Mouse (Mus musculus) liver, adult 2 months (tissue): Measurements from ENCODE around the gene Zswim7. TPM values are rescaled to one million over a fixed set of nuclear protein-coding genes. Genes with fewer than 3 reads are reported as not detected.
"Not testable (repeated sequence)": the region's sequence is repeated elsewhere in the genome, so short reads cannot be mapped to it uniquely, and the experiment has no call there.

Source experiments
- DNase-seq: peaks from one replicate; pipeline ENCODE4 v3.0.0-alpha.2; 2011; ENCODE audit warnings: low read depth, low spot score; ENCODE audit errors: extremely low read depth
- H3K27ac ChIP-seq: fragments of 200-500 bp; replicated peaks from 2 replicates; pipeline ENCODE4 v1.5.1; 2012; ENCODE audit warnings: low read depth, mild to moderate bottlenecking, control low read depth, inconsistent platforms, low read length; ENCODE audit not compliant: insufficient read depth
- H3K27me3 ChIP-seq: fragments of 200-500 bp; 2 replicates; pipeline ENCODE4 v1.6.1; 2012; ENCODE audit warnings: mild to moderate bottlenecking, moderate library complexity, low read length, inconsistent platforms; ENCODE audit not compliant: control insufficient read depth, insufficient read depth
- H3K36me3 ChIP-seq: fragments of 200-500 bp; 2 replicates; pipeline ENCODE4 v1.6.1; 2012; ENCODE audit warnings: low read length, inconsistent platforms; ENCODE audit not compliant: control insufficient read depth, insufficient read depth
- H3K4me1 ChIP-seq: fragments of 200-500 bp; 2 replicates; pipeline ENCODE4 v1.6.1; 2011; ENCODE audit warnings: low read length; ENCODE audit not compliant: control insufficient read depth, insufficient read depth
- H3K4me3 ChIP-seq: fragments of 200-500 bp; 2 replicates; pipeline ENCODE4 v1.5.1; 2011; ENCODE audit warnings: low read depth, mild to moderate bottlenecking, control low read depth, low read length, moderate library complexity; ENCODE audit not compliant: insufficient read depth
- H3K79me2 ChIP-seq: fragments of 200-500 bp; 2 replicates; pipeline ENCODE4 v1.6.1; 2012; ENCODE audit warnings: inconsistent platforms, mild to moderate bottlenecking, low read length, moderate library complexity; ENCODE audit not compliant: control insufficient read depth, insufficient read depth
- H3K9ac ChIP-seq: fragments of 200-500 bp; 2 replicates; pipeline ENCODE4 v1.6.1; 2012; ENCODE audit warnings: low read depth, mild to moderate bottlenecking, control low read depth, inconsistent platforms, low read length
- CTCF ChIP-seq: fragments of 200-500 bp; IDR thresholded peaks from 2 replicates; pipeline ENCODE4 v1.5.1; 2011; ENCODE audit warnings: low read depth, low read length, control low read depth
- POLR2A ChIP-seq: fragments of 200-500 bp; IDR thresholded peaks from 2 replicates; pipeline ENCODE4 v1.6.1; 2011; ENCODE audit warnings: low read length, control low read depth; ENCODE audit not compliant: insufficient read depth; ENCODE audit errors: extremely low read depth
- WGBS: fragments of 180-500 bp; shearing (Covaris S2); methylation state at CpG from one replicate; pipeline ENCODE4 v1.1.7; 2018; 5-methylcytosine and 5-hydroxymethylcytosine counted together
- polyA plus RNA-seq: library from polyadenylated mRNA; depleted of rRNA; stranded (reverse); fragments of >200 nt; gene quantifications from 2 replicates; pipeline ENCODE4 v1.2.3, GENCODE M21; 2012
- total RNA-seq: library from RNA; depleted of rRNA; stranded (reverse); fragments of >200 nt; gene quantifications from 2 replicates; pipeline ENCODE4 v1.2.3, GENCODE M21; 2014

Zswim7 gene
- total and polyA plus RNA-seq, 2 experiments: 13.5 to 18.6 TPM

DNA sequence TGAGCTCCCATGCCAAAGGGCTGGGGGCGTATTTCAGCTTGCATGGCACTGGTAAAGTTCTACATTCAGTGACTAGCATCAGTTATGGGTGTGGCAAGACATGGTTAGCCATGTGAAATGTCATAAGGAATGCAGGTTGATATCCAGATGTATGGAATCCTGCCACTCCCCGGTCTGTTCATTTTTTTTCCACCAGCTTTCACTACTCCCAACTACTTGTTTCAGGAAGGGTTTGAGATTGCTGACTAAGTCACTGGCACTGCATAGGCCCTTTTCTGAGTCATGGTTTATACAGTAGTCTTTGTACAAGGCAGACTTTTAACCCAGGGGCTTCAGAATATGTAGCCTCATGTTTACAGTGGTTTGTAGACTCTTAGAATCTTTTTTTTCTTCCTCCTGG lies 28.1 kb upstream of the Zswim7 start:
- 84% methylated on average over 2 of the region's 2 CpGs for WGBS
- Histone ChIP-seq H3K27me3 (no peaks in the 10 kb centered on the region), H3K27ac (no peak overlapping the region), H3K9ac (no peak overlapping the region), H3K79me2 (no peaks in the 10 kb centered on the region), H3K36me3 (peaks cover 39% of the 10 kb centered on the region), H3K4me1 (no peaks in the 10 kb centered on the region), H3K4me3 (no peak overlapping the region)
- no peak for DNase-seq
- TF ChIP-seq CTCF: no peak
- no peak for TF ChIP-seq POLR2A

DNA sequence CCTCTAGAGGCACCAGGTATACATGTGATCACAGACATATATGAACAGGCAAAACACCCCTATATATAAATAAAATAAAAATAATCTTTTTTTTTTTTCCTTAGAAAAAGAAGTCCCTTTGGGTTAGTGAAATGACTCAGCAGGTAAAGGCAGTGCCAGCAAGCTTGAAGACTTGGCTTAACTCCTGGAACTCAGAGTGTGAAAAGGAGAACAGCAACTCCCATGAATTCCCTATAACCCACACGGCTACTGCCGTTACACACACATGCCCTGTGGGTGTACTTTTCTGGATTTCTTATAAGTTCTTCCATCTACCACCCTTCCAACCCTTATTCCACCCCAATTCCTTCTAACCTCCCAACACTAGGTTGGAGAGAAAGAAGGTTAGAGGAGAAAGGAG lies 24.7 kb upstream of the Zswim7 start:
- 85% methylated on average over 2 of the region's 2 CpGs for WGBS
- Histone ChIP-seq H3K79me2 (no peaks in the 10 kb centered on the region), H3K27me3 (no peaks in the 10 kb centered on the region), H3K27ac (no peak overlapping the region), H3K4me3 (no peak overlapping the region), H3K4me1 (no peaks in the 10 kb centered on the region), H3K36me3 (peaks cover 25% of the 10 kb centered on the region), H3K9ac (no peak overlapping the region)
- no peak for DNase-seq
- TF ChIP-seq POLR2A (no peak), CTCF (no peak)

DNA sequence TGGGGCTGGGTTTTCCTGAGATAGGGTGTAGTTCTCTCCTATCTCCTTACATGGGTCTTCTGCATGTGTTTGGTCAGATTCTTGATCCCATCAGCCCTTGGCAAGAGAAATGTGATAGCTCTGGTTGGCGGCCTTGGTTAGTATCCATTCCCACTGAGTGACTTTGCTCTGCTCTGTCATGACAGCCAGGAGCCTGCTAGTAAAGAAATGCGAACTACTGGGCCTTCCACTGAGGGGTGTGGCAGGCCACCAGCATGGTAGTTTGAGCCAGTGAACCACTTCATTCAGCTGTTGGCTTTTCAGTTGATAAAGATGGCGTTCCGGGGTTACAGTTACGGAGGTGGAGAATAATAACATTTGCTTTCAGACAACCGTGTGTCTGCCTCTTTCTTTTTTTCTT lies 17.7 kb upstream of the Zswim7 start:
- H3K27ac ChIP-seq: no peak overlapping the region
- H3K27me3 ChIP-seq: no peaks in the 10 kb centered on the region
- no peaks in the 10 kb centered on the region for H3K4me1 ChIP-seq
- no peak overlapping the region for H3K4me3 ChIP-seq
- peaks cover 12% of the 10 kb centered on the region for H3K36me3 ChIP-seq
- TF ChIP-seq POLR2A (no peak), CTCF (no peak)
- no peak for DNase-seq
- H3K9ac ChIP-seq: no peak overlapping the region
- WGBS: 95% methylated on average over 6 of the region's 6 CpGs
- no peaks in the 10 kb centered on the region for H3K79me2 ChIP-seq

DNA sequence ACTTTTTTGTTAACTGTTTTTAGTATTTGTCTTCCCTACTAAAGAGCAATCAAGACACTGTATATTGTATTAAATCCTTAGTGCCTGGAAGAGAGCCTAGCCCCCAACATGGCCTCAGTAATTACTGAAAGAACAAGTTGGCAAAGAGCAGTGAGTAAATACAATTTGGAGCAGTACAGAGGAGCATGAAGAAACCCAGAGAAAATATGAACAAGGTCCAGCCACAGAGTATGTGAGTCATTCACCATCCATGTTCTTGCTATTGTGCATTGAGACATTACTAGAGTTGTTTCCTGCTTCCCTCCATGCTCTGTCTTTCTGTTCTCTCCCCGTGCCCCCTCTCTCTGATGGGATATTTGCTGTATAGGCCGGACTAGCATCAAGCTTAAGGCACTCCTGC lies 12.9 kb upstream of the Zswim7 start:
- H3K4me1 ChIP-seq: no peaks in the 10 kb centered on the region
- TF ChIP-seq CTCF (no peak), POLR2A (no peak)
- WGBS: 94% methylated on average over 2 of the region's 2 CpGs
- no peaks in the 10 kb centered on the region for H3K79me2 ChIP-seq
- H3K9ac ChIP-seq: no peak overlapping the region
- no peak overlapping the region for H3K27ac ChIP-seq
- no peak overlapping the region for H3K4me3 ChIP-seq
- H3K27me3 ChIP-seq: no peaks in the 10 kb centered on the region
- H3K36me3 ChIP-seq: peaks cover 33% of the 10 kb centered on the region
- DNase-seq: no peak

DNA sequence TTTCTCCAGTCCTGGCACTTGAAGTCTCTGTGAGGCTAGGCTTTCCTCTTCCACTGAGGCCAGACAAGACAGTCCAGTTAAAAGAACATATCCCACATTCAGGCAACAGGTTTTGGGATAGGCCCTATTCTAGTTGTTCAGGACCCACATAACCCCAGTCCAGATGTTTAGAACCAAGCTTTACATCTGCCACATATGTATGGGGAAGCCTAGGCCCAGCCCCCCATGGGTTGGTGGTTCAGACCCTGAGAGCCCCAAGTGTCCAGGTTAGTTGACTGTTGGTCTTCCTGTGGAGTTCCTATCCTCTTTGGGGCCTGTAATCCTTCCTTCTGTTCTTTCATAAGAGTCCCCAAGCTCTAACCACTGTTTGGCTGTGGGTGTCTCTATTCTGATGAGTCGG lies 6.5 kb upstream of the Zswim7 start:
- no peak for TF ChIP-seq POLR2A
- no peak for TF ChIP-seq CTCF
- Histone ChIP-seq H3K79me2 (no peaks in the 10 kb centered on the region), H3K4me3 (no peak overlapping the region), H3K36me3 (peaks cover 51% of the 10 kb centered on the region), H3K27me3 (no peaks in the 10 kb centered on the region), H3K9ac (no peak overlapping the region), H3K27ac (no peak overlapping the region), H3K4me1 (no peaks in the 10 kb centered on the region)
- no peak for DNase-seq
- 100% methylated on average over 1 of the region's 1 CpGs for WGBS

DNA sequence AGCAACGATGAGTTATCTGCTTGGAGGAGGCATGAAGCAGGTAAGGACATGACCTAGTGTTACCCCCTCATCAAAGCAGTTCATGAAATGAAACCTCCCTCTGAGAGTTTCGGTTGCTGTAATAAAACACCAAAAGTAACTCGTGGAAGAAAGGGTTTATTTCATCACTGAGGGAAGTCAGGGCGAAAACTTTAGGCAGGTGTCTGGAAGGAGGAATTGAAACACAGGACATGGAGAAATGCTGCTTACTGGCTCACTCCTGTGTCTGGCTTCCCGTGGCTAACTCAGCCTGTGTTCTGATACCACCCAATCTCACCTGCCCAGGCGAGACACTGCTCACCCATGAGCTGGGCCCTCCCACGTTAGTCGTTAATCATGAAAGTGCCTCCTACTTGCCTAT lies 3.8 kb upstream of the Zswim7 start:
- 89% methylated on average over 8 of the region's 8 CpGs for WGBS

DNA sequence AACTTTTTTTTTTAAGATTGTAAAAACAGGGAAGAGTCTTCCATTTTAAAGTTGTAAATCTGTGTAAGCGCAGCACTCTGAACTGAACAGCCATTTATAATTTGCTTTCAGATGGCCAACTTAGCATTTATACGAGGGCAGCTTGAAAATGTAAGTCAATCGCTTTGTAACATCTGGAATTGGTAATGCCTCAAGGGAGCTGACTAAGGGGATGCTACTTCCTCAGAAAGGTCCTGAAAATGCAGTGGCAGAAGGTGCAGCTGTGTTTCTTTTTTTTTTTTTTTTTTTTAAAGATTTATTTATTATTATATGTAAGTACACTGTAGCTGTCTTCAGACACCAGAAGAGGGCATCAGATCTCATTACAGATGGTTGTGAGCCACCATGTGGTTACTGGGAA lies 2.8 kb upstream of the Zswim7 start:
- H3K79me2 ChIP-seq, H3K4me1 ChIP-seq, H3K4me3 ChIP-seq, DNase-seq, H3K27ac ChIP-seq, H3K9ac ChIP-seq, H3K27me3 ChIP-seq: not testable (repeated sequence)
- H3K36me3 ChIP-seq: peaks cover 32% of the 10 kb centered on the region
- WGBS: 96% methylated on average over 3 of the region's 3 CpGs

More for the DNA sequence above, 3.8 kb upstream of the Zswim7 start:
- H3K4me3 ChIP-seq: no peak overlapping the region
- peaks cover 3% of the 10 kb centered on the region; the same call in 1 of the 2 replicates for H3K4me1 ChIP-seq
- DNase-seq: no peak
- no peak overlapping the region for H3K9ac ChIP-seq
- no peak for TF ChIP-seq POLR2A
- no peak for TF ChIP-seq CTCF
- no peaks in the 10 kb centered on the region for H3K79me2 ChIP-seq
- no peaks in the 10 kb centered on the region for H3K27me3 ChIP-seq
- no peak overlapping the region for H3K27ac ChIP-seq
- peaks cover 35% of the 10 kb centered on the region for H3K36me3 ChIP-seq
